Mouse (Mus musculus) bone marrow, adult 2 months (tissue): Measurements from ENCODE around the gene Prickle2.

Experiments
- CTCF ChIP-seq: fragments of 200-500 bp; IDR thresholded peaks from 2 replicates; pipeline ENCODE4 v1.5.1; 2011; ENCODE audit warnings: low read length, control low read depth; ENCODE audit not compliant: control insufficient read depth, insufficient read depth
- POLR2A ChIP-seq: fragments of 200-500 bp; IDR thresholded peaks from 2 replicates; pipeline ENCODE4 v1.6.1; 2011; ENCODE audit warnings: low read depth, mild to moderate bottlenecking, control low read depth, low read length, borderline replicate concordance; ENCODE audit not compliant: control insufficient read depth

GRCm38 (mm10) chr6:92584026-92584425 is 121.9 kb downstream of the Prickle2 start:
- TF ChIP-seq POLR2A (no peak), CTCF (no peak)
